Mouse (Mus musculus) layer of hippocampus, adult 9-11 months (tissue): Measurements from ENCODE around the gene Atg13.

Experiments
- DNase-seq: peaks from one replicate; pipeline ENCODE4 v3.0.0; 2022

Atg13 gene

DNA sequence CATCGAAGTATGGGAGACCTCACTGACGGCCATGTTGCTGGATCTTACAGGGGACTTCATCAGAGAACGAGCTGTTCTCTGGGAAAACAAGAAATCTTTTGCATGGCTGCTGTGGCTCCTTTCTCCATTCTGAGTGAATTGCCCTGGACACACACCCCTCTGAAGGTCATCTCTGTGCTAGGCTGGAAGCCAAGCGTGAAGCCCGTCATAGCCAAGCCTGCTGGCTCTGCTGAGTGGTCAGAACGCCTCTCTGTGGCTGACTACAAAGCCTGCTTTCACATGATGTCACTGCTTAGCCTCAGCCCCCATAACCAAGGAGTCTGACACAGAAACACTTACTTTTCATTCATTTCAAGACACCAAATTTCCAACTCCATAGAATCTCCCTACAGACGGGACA is 20.9 kb downstream of the Atg13 start:
- DNase-seq, result peak; percentile 66

DNA sequence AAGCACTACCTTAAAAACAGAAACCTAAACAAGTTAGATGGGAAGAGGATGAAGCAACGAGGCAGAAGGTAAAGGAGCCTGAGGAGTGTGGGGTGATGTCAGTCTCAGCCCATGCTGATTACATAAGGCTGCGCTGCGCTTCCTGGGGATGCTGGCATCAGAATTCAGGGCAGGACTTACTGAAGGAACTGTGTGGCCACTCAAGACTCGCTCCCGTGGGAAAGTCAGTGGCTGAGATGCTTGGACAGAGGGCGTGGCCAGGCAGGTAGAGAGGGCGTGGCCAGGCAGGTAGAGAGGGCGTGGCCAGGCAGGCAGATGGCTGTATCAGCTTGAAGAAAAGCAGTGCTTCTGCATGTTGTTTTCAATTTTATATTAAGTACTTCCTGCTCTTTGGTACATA is 26.5 kb downstream of the Atg13 start:
- no peak for DNase-seq

DNA sequence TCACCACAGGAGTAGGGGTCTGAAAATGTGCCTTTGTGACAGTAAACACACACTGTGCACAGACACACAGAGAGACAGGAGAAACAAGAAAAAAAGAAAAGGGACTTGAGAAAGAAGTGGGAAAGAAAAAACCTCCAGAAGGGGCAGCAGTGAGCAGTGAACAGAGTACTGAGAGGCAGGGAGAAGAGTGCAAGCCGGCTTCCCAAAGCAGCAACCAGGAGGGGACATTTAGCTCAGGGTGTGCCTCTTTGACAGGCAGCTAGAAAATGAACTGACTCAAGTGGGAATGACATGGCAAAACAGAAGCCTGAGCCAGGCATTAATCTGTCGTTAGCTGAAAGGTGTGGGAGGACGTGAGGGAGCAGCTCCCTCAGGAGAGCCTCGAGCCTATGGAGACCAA is 27.5 kb downstream of the Atg13 start:
- DNase-seq, result peak; percentile 58

DNA sequence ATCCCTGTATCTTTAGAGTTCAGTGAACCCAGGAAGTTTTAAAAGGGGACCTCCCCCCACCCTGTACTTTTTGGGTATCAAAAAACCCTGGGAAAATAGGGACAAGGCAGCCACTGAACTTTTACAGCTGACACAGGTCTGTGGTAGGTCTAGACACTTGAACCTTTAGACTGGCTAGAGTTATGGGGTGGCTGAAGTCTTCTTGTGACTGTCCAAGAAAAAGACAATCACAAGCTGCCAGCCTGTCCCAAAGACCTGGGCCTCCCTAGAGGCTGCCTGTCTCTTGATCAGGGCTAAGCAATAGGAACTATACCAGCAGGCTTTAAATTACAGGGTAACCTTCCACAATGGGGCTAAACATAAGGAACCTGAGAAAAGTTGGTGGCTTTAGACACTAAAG is 33.4 kb downstream of the Atg13 start:
- DNase-seq, result no peak

DNA sequence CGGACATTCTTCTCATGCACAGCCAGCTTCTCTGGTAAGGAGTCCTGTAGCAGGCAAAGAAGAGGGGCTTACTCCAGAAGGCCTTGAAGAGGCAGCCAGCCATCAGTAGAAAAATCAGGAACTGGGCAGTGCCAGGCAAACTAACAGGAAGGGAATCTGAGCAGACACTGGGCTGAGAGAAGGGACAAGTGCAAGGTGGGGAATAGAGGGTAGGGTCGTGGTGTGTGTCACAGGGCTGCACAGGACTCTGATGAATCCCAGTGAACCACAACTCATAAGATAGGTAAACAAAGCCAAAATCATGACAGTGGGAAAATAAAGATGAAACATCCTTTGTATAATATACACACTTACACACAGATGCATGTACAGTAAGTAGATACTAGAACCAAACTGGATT is 34.0 kb downstream of the Atg13 start:
- DNase-seq, result no peak

DNA sequence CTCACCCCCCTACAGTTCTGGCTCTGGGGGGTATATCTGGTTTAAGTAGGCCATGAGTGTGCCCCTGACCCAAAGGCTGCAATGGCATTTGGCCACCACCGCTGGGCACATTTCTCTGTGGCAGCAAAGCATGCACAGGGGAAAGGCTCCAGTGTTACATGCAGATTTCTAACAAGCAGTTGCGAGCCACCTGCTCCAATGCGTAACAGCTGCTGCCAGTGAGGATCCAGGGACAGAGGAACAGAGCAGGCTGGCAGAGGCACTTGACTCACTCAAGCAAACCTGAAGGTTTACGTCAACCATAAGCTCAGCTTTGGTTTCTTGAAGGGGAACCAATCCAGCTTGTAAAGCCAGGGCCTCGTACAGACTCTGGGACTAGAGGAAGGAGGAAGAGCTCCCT is 35.5 kb downstream of the Atg13 start:
- DNase-seq, result peak; percentile 77

DNA sequence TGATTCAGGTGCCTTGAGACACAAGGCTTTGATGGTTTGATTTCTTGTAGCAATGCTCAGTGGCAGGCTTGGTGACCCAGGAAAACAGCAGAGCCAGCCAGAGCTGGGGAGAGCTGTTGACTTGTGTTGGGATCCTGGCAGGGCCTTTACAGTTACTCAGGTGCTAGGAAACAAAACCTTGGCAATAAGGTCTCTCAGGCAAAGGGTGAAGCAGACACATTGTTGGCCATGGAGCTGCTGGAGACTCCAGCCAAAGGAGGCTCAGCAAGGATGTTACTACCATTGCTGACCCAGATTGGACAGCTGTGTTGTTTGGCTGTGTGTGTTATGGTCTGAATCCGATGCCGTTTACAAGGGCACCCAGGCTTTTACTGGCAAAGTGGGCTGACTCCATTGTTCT is 36.8 kb downstream of the Atg13 start:
- DNase-seq, result no peak

DNA sequence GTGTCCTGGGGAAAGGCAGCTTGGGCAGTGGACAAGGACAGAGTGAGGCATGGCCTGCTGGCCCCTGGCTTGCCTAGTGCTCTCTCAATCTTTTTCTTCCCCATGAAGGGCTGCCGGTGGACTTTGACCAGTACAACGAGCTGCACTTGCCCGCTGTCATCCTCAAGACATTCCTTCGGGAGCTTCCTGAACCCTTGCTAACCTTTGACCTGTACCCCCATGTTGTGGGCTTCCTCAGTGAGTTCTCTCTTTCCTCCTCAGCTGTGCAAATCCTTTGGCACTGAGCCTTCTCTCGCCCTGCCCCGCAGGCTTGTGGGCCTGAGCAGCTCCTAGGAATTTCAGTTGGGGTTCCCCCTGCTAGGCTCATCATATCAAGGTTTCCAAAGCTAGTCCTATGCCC is 40.3 kb downstream of the Atg13 start:
- DNase-seq, result no peak

DNA sequence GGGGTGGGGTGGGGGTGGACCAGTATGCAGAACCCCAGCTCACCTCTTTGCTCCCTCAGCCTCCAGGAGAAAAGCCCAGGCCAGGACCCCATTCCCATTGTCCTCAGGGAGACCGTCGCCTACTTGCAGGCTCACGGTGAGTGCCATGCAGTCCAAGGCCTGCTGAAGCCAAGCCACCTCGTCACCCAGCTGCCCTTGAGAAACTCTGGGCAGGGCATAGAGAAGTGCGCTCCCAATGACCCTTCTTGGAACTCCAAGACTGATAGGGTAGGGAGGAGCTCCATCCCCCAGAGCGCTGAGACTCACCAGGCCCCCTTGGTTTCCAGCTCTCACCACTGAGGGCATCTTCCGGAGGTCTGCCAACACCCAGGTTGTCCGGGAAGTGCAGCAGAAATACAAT is 41.0 kb downstream of the Atg13 start:
- no peak for DNase-seq

DNA sequence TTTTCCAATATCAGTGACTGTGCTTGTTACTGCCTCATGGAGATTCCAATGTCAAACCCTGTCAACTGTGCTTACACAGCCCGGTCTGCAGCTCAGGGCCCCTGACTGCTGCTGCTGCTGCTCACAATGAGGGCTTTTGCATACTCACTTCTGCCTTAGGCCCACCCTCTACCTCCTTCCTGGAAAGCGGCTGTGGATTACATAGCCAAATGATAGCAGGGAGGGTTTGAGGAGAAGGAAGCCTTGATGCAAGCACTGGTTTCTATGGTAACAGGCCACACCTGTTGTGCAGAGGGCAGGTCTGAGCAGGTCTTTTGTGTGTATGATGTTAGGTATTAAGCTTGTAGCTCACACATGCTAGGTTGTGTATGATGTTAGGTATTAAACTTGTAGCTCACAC is 42.6 kb downstream of the Atg13 start:
- no peak for DNase-seq

DNA sequence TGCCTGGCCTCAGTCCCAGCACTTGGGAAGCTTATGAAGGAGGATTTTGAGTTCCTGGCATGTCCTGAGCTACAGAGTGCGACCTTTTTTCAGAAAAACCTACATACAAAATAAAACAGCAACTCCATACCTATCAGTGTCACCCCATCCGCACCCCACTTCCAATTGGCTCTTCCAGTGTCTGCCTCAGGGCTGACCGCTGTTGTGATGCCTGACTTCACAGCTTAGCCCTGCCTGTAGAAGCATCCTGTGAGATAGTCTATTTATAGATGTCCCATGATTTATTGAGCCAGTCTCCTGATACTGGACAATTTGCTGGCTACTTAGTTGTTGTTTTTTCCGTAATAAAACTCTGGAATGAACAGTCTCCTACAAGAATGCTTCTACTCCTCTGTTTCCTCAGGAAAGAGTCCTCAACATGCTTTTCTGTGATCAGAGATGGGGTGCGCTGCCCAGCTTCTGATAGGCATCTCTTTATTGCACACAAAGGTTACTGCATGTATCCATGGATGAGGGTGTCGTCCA is 43.9 kb downstream of the Atg13 start:
- no peak for DNase-seq

DNA sequence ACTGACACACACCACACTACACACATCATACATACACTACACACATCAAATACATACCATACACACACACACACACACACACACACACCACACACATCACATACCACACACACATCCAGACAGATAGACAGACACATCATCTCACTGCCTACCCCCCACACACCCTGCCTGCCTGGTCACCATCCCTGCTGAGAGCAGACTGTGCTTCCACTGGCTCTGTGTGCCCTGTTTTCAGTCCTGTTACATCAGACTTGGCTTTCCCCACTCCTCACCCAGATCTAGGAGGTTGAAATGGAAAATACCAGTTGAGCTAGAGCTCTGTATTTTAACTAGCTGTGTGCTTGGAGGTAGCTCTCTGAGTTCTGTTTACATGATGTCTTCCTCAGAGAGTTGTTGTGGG is 45.6 kb downstream of the Atg13 start:
- no peak for DNase-seq

DNA sequence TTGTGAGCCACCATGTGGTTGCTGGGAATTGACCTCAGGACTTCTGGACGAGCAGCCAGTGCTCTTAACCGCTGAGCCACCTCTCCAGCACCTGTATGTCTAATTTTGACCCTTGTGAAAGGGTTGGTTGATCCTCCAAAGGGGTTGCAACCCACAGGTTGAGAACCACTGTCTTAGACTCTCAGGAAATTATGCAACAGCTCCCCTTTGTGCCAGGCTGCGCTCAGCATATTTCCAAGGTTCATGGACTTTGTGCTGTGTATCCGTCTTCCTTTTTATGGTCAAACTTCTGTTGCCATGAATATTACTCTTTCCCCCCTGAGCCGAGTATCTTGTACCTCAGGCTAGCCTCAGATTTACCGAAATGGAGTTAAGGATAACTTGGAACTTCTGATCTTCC is 49.4 kb downstream of the Atg13 start:
- no peak for DNase-seq

DNA sequence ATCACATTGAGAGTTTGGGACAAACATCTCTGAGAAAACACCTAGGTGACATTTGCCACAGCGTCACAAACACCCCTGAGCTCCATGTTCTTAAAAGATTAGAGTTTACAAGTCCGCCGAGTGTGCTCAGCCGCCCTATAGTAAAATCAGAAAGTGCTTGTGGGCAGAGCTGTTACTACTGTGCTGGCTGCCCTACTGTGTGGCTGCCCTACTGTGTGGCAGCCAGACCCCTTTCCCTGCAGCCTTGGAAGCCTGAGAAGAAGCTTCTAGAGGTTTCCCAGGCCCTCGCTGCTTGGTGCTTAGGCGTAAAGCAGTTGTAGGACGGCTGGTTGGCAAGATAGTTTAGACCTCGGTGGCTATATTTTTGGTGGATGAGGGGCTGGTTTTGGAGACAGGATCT is 50.7 kb downstream of the Atg13 start:
- DNase-seq, result no peak

DNA sequence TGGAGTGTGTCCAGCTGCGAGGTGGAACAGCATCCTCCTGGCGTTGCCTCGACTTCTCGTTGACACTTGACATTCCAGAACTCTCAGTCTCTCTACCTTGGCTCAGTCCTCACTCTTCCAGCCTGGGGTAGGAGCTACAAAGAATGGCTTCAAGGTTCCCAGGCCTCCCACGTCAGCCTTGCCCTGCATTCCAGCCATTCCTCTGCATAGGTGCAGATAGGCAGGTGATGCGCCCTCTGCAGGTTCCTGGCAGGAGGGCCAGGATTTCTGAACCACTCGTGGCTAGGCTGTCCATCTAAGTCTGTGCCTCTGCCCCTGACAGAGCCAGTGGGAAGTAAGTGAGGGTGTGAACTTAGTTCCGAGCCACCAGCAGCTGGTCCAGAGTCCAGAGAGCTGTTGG is 53.6 kb downstream of the Atg13 start:
- DNase-seq, result no peak

DNA sequence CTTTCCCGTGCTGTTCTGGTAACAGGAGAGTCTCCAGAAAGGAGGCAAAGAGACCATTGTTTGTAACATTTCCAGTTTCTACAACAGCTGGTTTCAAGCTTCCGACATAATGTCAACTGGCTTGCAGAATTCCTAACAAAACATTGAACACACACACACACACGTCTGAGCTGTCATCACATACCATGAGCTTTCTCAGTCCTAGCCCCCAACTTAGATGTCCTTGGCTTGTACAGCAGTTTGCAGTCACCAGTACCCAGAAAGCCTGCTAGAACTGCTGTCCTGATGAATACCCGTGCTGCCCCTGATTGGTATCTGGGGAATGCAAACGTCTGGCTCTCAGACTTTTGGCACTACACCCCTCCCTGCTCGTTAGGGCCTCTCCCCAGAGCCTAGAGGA is 54.5 kb downstream of the Atg13 start:
- no peak for DNase-seq

DNA sequence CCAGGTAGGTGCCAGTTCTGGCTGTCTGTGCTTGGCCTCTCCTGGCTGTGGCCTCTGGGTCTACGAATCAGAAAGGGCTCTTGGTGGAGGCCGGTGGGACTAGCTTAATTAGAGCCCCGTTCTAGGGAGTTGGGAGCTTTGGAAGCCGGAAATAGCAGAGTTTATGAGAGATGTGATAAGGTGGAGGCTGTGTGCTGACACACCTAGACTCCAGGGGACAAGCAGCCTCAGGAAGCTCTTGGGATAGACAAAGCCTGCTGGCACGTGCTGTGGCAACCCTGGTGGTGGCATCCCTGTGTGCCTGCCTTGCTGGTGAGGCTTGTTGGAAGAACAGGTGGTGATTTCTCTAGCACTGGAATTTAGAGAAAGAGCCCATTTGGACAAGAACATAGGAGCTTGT is 55.0 kb downstream of the Atg13 start:
- no peak for DNase-seq

DNA sequence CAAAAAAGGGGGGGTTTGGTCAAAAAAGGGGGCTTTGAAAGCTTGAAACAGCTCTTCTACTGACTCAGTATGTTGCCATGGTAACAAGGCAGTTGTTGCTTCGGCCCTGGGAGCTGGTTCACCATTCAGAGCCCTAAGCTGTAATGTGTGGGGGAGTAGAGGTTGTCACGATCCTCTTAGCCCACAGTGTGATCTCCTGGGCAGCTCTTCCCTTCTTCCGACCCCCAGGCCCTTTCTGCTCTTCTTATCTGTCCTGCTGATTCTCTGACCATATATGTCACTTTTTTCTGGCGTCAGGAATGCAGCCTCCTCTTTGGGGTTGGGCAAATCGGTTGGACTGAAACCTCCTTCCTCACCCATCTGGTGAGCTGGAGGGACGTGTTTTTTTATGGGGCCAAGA is 57.5 kb downstream of the Atg13 start:
- DNase-seq, result peak; percentile 56

DNA sequence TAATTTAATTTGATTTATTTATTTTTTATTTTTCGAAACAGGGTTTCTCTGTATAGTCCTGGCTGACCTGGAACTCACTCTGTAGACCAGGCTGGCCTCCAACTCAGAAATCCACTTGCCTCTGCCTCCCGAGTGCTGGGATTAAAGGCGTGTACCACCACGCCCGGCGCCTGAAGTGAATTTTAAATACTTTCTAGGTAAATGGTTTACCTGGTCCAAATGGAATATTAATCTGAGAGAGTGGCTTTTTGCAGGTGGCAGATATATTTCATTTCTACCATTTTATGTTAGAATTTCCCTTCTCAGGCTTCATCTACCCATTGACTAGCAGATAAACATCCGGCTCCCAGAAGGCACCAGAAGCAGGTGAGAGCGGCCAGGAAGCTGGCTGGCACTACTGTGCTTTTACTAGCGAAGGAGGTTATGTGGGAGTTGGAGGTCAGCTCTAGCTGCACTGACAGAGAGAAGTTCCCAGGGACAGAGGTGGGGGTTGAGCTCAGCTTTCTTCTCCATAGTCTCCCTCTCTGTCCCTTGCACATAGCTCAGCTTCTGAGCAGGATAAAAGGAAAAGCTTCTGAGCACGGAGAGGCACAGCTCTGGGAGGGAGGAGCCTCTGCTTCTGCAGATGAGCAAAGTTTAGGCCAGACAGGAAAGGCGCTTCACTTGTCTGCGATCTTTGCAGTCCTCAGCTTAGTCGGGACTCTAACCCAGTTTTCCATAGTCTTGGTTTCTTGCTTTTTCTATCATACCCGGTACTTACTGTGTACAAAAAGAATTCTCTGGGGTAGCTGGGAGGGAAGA is 58.7 kb downstream of the Atg13 start:
- no peak for DNase-seq

DNA sequence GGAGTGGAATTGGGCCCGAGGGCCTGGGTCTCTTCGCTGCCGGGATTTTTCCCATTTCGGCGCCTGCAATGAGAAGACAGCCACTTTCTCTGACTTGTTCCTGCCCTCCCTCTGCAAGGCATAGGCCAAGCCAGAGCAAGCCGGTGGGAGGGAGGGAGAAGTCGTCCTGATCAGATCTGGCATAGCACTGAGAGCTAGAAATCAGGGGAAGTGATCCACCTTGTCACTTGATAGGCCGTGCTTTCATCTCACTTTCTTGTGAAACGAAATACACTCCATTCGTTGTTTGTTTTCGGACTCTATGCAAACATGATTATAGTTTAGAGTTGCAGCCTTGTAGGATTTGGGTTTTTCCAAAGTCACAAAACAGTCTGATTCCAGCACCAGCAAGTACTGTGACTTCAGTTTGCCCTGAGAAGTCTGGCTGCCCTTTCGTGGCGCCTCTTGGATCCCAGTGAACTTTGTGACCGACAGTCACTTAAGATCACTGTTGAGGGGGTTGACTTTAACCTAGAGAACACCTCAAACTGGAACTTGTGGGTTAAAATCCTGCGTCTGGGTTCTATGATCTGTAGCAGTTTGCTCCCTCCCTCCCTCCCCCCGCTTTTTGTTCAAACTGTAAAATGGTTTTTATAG is 59.9 kb downstream of the Atg13 start:
- DNase-seq, result no peak

DNA sequence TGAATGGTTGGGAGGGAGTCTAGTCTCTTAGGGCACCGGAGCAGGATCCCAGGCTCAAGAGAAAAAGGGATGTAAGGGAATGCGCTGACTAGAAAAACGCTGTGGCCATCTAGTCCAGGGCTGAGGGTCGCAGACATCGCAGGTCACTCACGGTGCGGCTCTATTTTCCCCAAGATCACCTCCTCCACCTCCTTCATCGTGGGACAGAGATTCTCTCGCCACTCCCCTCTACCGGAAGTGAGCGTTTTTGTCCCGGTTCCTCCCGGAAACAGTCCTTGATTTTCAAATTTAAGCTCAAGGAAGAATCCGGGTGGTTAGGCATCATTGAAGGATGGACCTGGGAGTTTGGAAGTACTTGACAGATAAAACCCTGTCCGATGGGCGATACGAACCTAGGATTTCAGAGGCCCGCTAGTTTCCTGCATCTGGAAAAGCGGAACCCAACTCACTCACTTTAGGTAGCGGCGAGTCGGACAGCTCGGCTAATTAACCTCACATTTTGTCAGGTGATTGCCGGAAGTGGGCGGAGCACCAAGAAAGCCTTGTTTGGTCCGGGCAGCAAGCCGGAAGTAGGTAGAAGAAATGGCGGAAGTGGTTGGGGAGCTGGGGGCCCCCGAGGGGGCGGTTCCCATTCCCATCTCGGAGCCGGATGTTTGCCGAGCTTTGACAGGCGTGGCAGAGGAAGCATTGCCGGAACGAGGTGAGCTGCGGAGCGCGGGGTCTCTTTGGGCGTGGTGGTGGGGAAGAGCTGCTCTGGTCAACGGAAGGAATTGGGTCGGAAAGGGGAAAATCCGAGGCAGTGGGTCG is 60.6 kb downstream of the Atg13 start, which contains the start of the genes Zfp408 and Arhgap1:
Gene Zfp408, minus strand, starts transcription at position 239 of the 807 bp plus-strand sequence.
Gene Arhgap1, plus strand, starts transcription at position 308 of the 807 bp plus-strand sequence.
- peak; percentile 97 for DNase-seq

DNA sequence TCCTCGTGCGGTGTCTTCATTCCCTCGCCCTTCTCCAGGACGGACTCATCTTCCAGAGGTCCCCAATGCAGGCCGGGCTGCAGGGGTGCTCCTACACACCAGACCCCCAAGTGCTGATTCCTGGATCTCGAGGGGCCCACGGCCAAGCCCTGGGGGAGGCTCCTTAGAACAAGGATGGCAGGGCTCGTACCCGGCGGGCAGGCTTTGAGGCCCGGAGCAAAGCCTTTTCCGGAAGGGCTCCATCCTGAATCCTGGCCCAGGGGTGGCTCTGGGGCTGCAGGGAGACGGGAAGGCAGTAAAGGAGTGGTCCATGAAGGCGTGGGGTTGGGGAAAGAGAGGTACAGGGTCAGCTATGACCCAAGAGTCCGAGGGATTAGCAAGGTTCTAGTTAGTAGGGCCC is 61.2 kb downstream of the Atg13 start:
- DNase-seq, result no peak

DNA sequence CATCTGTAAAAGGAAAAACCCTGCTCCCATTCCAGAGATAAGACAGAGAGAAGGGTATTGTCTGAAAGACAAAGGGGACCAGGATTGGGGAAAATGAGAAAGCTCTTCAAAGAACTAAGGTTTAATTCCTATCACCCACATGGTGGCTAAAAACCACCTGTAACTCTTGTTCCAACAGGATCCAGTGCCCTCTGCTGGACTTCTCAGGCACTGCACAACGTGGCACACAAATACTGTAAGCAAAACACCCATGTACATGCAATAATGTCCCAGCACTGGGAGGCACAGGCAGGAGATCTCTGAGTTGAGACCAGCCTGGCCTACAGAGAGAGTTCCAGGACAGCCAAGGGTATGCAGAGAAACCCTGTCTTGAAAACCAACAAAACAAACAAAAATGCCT is 63.6 kb downstream of the Atg13 start:
- DNase-seq, result no peak

DNA sequence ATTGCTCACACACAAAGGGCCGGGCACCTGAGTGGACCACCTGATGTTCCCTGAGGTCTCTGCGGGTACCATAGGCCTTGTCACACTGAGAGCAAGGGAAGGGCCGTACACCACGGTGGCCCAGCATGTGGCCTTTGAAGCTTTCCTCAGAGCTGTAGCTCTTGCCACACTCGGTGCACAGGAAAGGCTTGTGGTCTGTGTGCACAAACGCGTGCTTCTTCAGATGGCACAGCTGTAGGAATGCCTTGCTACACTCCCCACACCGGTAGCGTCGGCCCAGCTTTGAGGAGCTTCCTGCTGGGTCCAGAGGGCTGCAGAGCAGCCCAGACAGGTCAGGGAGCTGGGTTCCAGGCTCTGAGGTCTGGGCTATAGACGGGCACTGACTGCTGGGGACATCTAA is 64.6 kb downstream of the Atg13 start:
- no peak for DNase-seq
